Mouse (Mus musculus) lung, embryonic 15.5 days (tissue): ENCODE data around the gene Noct. TPM values are rescaled to one million over a fixed set of nuclear protein-coding genes. Genes with fewer than 3 reads are reported as not detected.

Experiments
- ATAC-seq: fragments of 200-750 bp; cut with Nextera tagmentation; 2 replicates; pipeline ENCODE4 v1.8.0; 2017; ENCODE audit warnings: moderate number of reproducible peaks, borderline replicate concordance; ENCODE audit not compliant: low FRiP score, low TSS enrichment; ENCODE audit errors: extremely low read depth
- H3K27ac ChIP-seq: fragments of 300-500 bp; sonication (generic); 2 replicates; pipeline ENCODE4 v1.5.1; 2015; ENCODE audit warnings: moderate library complexity, mild to moderate bottlenecking, inconsistent platforms
- H3K27me3 ChIP-seq: fragments of 300-500 bp; sonication (generic); 2 replicates; pipeline ENCODE4 v1.6.1; 2015; ENCODE audit warnings: inconsistent platforms
- H3K36me3 ChIP-seq: fragments of 300-500 bp; sonication (generic); 2 replicates; pipeline ENCODE4 v1.6.1; 2015; ENCODE audit warnings: inconsistent platforms
- H3K4me1 ChIP-seq: fragments of 300-500 bp; sonication (generic); 2 replicates; pipeline ENCODE4 v1.6.1; 2015; ENCODE audit warnings: inconsistent platforms
- H3K4me2 ChIP-seq: fragments of 300-500 bp; sonication (generic); 2 replicates; pipeline ENCODE4 v1.6.1; 2015; ENCODE audit warnings: inconsistent platforms, mild to moderate bottlenecking, moderate library complexity
- H3K4me3 ChIP-seq: fragments of 300-500 bp; sonication (generic); 2 replicates; pipeline ENCODE4 v1.5.1; 2015; ENCODE audit warnings: mild to moderate bottlenecking, inconsistent platforms
- H3K9ac ChIP-seq: fragments of 300-500 bp; sonication (generic); 2 replicates; pipeline ENCODE4 v1.6.1; 2015; ENCODE audit warnings: inconsistent platforms
- H3K9me3 ChIP-seq: fragments of 300-500 bp; sonication (generic); 2 replicates; pipeline ENCODE4 v1.6.1; 2016; ENCODE audit warnings: inconsistent platforms
- WGBS: fragments of 180-500 bp; shearing (Covaris S2); methylation state at CpG from one replicate; pipeline ENCODE4 v1.1.7; 2015; 5-methylcytosine and 5-hydroxymethylcytosine counted together
- polyA plus RNA-seq: library from polyadenylated mRNA; unstranded; fragments of >200 nt; fragmentation: Nextera tagmentation; extraction: Ambion mirVana; gene quantifications from 2 replicates; pipeline ENCODE4 v1.2.1, GENCODE M21; 2015

Gene Noct
- polyA plus RNA-seq, 1 experiment from 2014 or later: 7.2 TPM

GRCm38 (mm10) chr3:51256450-51256849 lies 32.2 kb downstream of the Noct start:
- no peak for ATAC-seq
- Histone ChIP-seq H3K27ac (no peak overlapping the region), H3K4me1 (no peaks in the 10 kb centered on the region), H3K9me3 (no peaks in the 10 kb centered on the region), H3K4me2 (no peak overlapping the region), H3K9ac (no peak overlapping the region), H3K27me3 (no peaks in the 10 kb centered on the region), H3K36me3 (peaks cover 91% of the 10 kb centered on the region), H3K4me3 (no peak overlapping the region)
- WGBS: 89% methylated on average over 12 of the region's 12 CpGs

DNA sequence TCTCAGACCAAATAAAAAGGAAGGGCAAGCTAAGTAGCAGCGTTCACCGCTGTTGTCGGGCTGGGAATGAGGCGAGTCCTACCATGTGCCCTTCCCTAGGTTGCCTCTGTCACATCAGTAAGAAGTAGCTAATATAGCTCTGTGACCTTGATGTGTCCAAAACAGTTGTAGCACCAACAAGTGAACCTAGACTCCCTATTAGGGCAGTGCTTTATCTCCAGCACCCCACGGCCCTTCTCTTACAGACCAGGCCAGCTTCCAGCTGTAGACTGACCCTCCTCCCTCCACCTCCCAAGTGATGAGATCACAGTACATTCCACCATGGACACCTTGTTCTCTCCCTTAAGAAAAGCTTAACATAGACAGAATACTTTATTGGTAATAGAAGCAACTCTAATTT lies 33.8 kb downstream of the Noct start:
- no peak for ATAC-seq
- peaks cover 92% of the 10 kb centered on the region for H3K36me3 ChIP-seq

GRCm38 (mm10) chr3:51262942-51263341 lies 38.7 kb downstream of the Noct start:
- Histone ChIP-seq H3K9me3 (no peaks in the 10 kb centered on the region), H3K4me1 (no peaks in the 10 kb centered on the region), H3K4me2 (no peak overlapping the region), H3K4me3 (no peak overlapping the region), H3K27me3 (no peaks in the 10 kb centered on the region), H3K27ac (no peak overlapping the region), H3K36me3 (peaks cover 76% of the 10 kb centered on the region), H3K9ac (no peak overlapping the region)
- 59% methylated on average over 8 of the region's 8 CpGs for WGBS
- no peak for ATAC-seq

More for the DNA sequence above, 33.8 kb downstream of the Noct start:
- Histone ChIP-seq H3K9me3 (no peaks in the 10 kb centered on the region), H3K27ac (no peak overlapping the region), H3K9ac (no peak overlapping the region), H3K4me2 (no peak overlapping the region), H3K4me3 (no peak overlapping the region), H3K27me3 (no peaks in the 10 kb centered on the region), H3K4me1 (no peaks in the 10 kb centered on the region)
- whole genome bisulfite sequencing: 88% methylated on average over 5 of the region's 5 CpGs

GRCm38 (mm10) chr3:51268434-51268833 lies 44.2 kb downstream of the Noct start:
- no peak for ATAC-seq
- Histone ChIP-seq H3K4me3 (no peak overlapping the region), H3K27me3 (no peaks in the 10 kb centered on the region), H3K36me3 (peaks cover 27% of the 10 kb centered on the region), H3K4me2 (no peak overlapping the region), H3K27ac (no peak overlapping the region; the same call in 1 of the 2 replicates), H3K9ac (no peak overlapping the region), H3K4me1 (peaks cover 7% of the 10 kb centered on the region; the same call in 1 of the 2 replicates), H3K9me3 (no peaks in the 10 kb centered on the region)
- 74% methylated on average over 12 of the region's 12 CpGs for WGBS

DNA sequence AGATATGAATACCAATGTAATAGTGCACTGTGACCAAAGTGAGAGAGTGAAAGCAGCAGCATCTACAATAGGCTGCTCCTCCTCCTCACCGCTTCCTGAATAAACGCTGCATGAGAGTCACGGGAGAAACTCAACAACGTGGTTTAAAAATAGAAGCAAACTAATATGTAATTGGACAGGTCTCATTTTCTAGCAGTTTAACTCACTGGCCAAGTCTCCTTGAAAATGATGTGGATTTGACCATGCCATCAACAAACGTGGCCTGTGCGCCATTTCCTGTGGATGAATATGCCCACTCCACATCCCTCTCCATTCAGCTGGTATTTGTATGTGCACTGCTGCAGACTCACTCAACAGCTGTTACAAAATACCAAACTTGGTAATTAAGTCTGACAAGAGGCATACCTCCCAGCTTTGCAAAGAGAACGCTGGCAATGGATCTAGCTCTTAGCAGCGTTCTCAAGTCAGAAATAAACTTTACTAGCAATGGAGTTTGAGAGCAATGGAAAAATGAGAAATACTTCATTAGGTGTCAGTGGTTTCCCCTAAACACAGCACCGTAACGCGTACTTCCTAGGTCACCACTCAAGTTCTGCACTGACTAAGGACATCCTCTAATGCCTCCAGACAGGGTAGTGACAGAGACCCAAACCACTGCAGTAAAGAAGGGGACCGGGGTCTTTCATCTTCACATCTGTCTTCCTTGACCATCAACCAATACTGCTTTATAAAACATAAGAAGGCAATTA lies 46.0 kb downstream of the Noct start:
- Histone ChIP-seq H3K4me2 (no peak overlapping the region), H3K4me1 (peaks cover 13% of the 10 kb centered on the region), H3K27me3 (no peaks in the 10 kb centered on the region), H3K27ac (peak overlapping the region; percentile 44; the same call in 1 of the 2 replicates), H3K9me3 (no peaks in the 10 kb centered on the region), H3K9ac (no peak overlapping the region), H3K36me3 (peaks cover 11% of the 10 kb centered on the region), H3K4me3 (no peak overlapping the region)
- WGBS: 60% methylated on average over 12 of the region's 12 CpGs
- ATAC-seq: no peak

DNA sequence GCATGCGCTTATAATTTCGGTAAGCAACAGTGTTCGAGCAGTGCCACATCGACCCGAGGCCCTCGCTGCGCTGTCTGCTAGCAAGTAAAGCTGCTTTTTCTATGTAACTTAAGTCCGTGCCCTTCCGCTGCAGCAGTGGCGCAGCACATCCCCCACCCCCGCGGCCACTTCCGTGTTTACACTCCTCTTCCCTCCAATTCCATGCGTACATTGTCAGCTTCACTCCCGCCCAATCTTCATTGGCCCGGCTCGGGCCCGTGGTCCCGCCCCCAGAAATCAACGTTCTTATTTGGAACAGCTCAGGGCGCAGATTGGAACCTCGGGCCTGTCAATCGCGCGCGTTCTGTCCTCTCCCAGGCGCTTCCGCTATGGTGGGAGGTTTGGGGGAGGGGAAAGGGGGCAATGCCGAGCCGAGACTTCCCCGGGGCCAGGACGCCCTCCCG lies 51.7 kb downstream of the Noct start:
- peak overlapping the region; percentile 94 for H3K4me3 ChIP-seq
- no peaks in the 10 kb centered on the region for H3K36me3 ChIP-seq
- peak overlapping the region; percentile 99 for H3K27ac ChIP-seq
- no peaks in the 10 kb centered on the region for H3K9me3 ChIP-seq
- peak overlapping the region; percentile 82 for H3K9ac ChIP-seq
- H3K27me3 ChIP-seq: no peaks in the 10 kb centered on the region
- WGBS: under 1% methylated on average over 28 of the region's 33 CpGs
- peak overlapping the region; percentile 66 for H3K4me2 ChIP-seq
- H3K4me1 ChIP-seq: peaks cover 15% of the 10 kb centered on the region
- peak; percentile 98 for ATAC-seq

DNA sequence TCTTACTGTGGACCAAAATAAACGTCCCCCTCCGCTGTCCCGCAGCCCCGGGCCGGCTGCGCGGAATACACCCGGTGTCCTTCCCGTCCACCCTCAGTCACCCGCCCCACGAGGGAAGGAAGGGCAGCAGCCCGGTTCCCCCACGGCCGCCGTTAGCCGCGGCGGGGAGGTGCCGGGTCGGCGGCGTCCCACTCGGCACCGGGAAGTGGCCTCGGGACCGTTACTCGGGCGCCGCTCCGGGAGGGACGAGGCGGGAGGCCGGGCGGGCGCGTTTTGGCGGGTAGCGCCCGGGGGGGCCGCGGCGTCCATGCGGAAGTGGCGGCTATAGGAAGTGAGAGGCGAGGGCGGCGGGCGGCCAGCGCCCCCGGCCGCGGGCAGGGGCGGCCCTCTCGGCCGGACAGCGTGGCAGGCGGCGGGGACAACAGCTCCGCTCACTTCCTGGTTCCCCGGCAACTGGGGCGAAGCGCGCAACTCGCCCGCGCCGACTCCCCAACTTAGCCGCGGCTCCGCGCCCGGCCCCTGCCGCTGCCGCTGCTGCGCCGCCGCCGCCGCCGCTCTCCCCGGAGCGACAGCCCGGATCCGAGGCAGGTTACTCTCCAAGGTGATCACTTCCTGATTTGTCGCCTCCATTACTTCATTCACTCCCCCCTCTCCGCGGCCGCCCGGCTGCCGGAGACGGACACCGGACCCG lies 52.3 kb downstream of the Noct start:
- peak overlapping the region; percentile 94 for H3K4me3 ChIP-seq
- peak overlapping the region; percentile 99 for H3K27ac ChIP-seq
- peaks cover 15% of the 10 kb centered on the region for H3K4me1 ChIP-seq
- WGBS: under 1% methylated on average over 93 of the region's 93 CpGs
- ATAC-seq: peak; percentile 64
- no peaks in the 10 kb centered on the region for H3K36me3 ChIP-seq
- peak overlapping the region; percentile 66 for H3K4me2 ChIP-seq
- peak overlapping the region; percentile 82 for H3K9ac ChIP-seq
- no peaks in the 10 kb centered on the region for H3K9me3 ChIP-seq
- no peaks in the 10 kb centered on the region for H3K27me3 ChIP-seq

GRCm38 (mm10) chr3:51277201-51278150 lies 53.2 kb downstream of the Noct start:
- Histone ChIP-seq H3K4me1 (peaks cover 15% of the 10 kb centered on the region), H3K27me3 (no peaks in the 10 kb centered on the region), H3K27ac (peak overlapping the region; percentile 99), H3K4me3 (peak overlapping the region; percentile 94), H3K9me3 (no peaks in the 10 kb centered on the region), H3K9ac (peak overlapping the region; percentile 82), H3K4me2 (peak overlapping the region; percentile 66), H3K36me3 (no peaks in the 10 kb centered on the region)
- ATAC-seq: peak; percentile 78
- 1% methylated on average over 73 of the region's 75 CpGs for WGBS

- WGBS: 57% methylated on average over 4 of the region's 4 CpGs
- Histone ChIP-seq H3K9me3 (no peaks in the 10 kb centered on the region), H3K9ac (no peak overlapping the region), H3K27ac (no peak overlapping the region), H3K4me3 (no peak overlapping the region), H3K36me3 (no peaks in the 10 kb centered on the region), H3K4me1 (peaks cover 15% of the 10 kb centered on the region), H3K27me3 (no peaks in the 10 kb centered on the region), H3K4me2 (no peak overlapping the region)
- ATAC-seq: no peak
Observed at GRCm38 (mm10) chr3:51278433-51278832, 54.2 kb downstream of the Noct start.

DNA sequence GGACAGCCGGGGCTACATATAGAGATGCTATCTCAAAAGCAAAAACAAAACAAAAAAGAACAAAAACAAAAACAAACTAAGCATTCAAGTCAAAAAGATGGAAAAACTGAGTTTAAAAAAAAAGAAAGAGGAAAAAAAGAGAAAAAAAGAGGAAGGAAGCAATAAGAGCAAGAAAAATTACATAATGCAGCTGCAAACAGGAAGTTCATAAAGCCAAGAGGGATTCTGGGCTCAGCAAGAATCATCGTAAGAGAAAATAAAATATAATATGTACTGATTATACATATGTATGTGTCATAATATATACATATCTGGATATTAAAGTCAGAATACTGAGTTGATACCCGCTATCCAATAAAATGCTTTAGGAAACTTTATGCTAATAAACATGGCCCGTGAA lies 57.5 kb downstream of the Noct start:
- H3K27me3 ChIP-seq: no peaks in the 10 kb centered on the region
- no peak overlapping the region for H3K27ac ChIP-seq
- H3K36me3 ChIP-seq: no peaks in the 10 kb centered on the region
- ATAC-seq: no peak
- H3K9ac ChIP-seq: no peak overlapping the region
- WGBS: 86% methylated on average over 4 of the region's 4 CpGs
- H3K4me1 ChIP-seq: 0 out of 2 replicates have a peak, but pooled peaks cover 6% of the 10 kb centered on the region
- H3K9me3 ChIP-seq: no peaks in the 10 kb centered on the region
- H3K4me3 ChIP-seq: no peak overlapping the region
- H3K4me2 ChIP-seq: no peak overlapping the region

- Histone ChIP-seq H3K36me3 (no peaks in the 10 kb centered on the region), H3K4me3 (no peak overlapping the region), H3K9me3 (no peaks in the 10 kb centered on the region), H3K4me2 (no peak overlapping the region), H3K9ac (no peak overlapping the region), H3K4me1 (peaks cover 2% of the 10 kb centered on the region; the same call in 1 of the 2 replicates), H3K27me3 (no peaks in the 10 kb centered on the region), H3K27ac (no peak overlapping the region)
- ATAC-seq: no peak
- WGBS: 53% methylated on average over 1 of the region's 1 CpGs
Observed at GRCm38 (mm10) chr3:51284375-51284774, 60.1 kb downstream of the Noct start.
